Mouse (Mus musculus) C2C12 (cell line): ENCODE data around the gene Ubr1.

Source experiments
- CTCF ChIP-seq: IDR thresholded peaks from one replicate; pipeline ENCODE4 v1.5.1; 2011; ENCODE audit not compliant: control insufficient read depth, insufficient read depth, insufficient read length
- FOSL1 ChIP-seq: IDR thresholded peaks from one replicate; pipeline ENCODE4 v1.8.0; 2011; ENCODE audit warnings: mild to moderate bottlenecking, low read length; ENCODE audit not compliant: poor library complexity, insufficient read depth, severe bottlenecking
- MYOD1 ChIP-seq: IDR thresholded peaks from one replicate; pipeline ENCODE4 v1.6.1; 2011; ENCODE audit warnings: low read depth; ENCODE audit not compliant: control insufficient read depth, insufficient read length
- USF1 ChIP-seq: IDR thresholded peaks from one replicate; pipeline ENCODE4 v1.6.1; 2011; ENCODE audit warnings: low read depth, mild to moderate bottlenecking, control low read depth, moderate library complexity

GRCm38 (mm10) chr2:121009071-121009677 is 38.7 kb upstream of the Ubr1 start:
- TF ChIP-seq CTCF (no peak), FOSL1 (no peak), USF1 (no peak), MYOD1 (no peak)
